Mouse (Mus musculus) thymus, adult 2 months (tissue): ENCODE measurements at regions not wholly inside any gene's neighbourhood (a gene's known extent, or its start where the extent isn't known, plus 50 kb on each side); places are given as distances from the start of the nearest gene placed in this dataset.

Experiments
- CTCF ChIP-seq: fragments of 200-500 bp; IDR thresholded peaks from 2 replicates; pipeline ENCODE4 v1.5.1; 2012; ENCODE audit warnings: mild to moderate bottlenecking, control low read depth, low read length, moderate library complexity, borderline replicate concordance; ENCODE audit not compliant: control insufficient read depth, poor library complexity, insufficient read depth; ENCODE audit errors: extremely low read depth
- POLR2A ChIP-seq: fragments of 200-500 bp; IDR thresholded peaks from 2 replicates; pipeline ENCODE4 v1.6.1; 2012; ENCODE audit warnings: mild to moderate bottlenecking, low read length, control low read depth, moderate library complexity; ENCODE audit not compliant: control insufficient read depth, poor library complexity, insufficient read depth; ENCODE audit errors: extremely low read depth

GRCm38 (mm10) chr10:17590195-17590594 is 132.8 kb upstream of the Cited2 start:
- TF ChIP-seq POLR2A (no peak), CTCF (no peak)
